Comparison of ENCODE assay signal across 16 mouse cellular contexts in the genomic region with DNA sequence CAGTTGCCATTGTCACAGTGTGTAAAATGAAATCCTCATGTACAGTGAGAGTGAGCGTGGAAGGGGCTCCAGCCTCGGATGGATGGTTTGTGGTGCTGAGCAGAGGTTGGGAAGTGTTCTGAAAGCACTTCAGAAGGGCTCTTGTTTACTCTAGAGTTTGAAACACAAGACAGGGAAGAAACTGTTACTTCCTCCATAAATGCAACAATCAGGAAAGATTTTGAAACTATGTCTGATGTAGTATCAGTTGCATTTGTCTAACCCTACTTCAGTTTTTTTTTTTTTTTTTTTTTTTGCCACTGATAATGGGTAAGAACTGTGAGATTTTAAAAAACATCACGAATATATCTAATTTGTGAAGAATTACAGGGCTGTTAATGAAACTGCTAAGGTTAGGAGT.
"Had no signal": no experiment of that assay in that cellular context is flagged by ENCODE, and none has a peak within 500 bp of the region (broad histone marks: within the 10 kb centered on the region; RNA-seq: fewer than 3 reads in every experiment).

No protein-coding gene starts in this region.

- ATAC-seq: hindbrain, embryonic 16.5 days; inflammation-experienced regulatory T-cells, adult 6 months; intestine, embryonic 15.5 days; intestine, postnatal 0 days had no signal

- DNase-seq: gastrocnemius, postnatal 14 days; gastrocnemius, postnatal 36 days; heart, adult 18-20 months; heart, postnatal 10 days; heart, postnatal 4 days; kidney, adult 18-20 months; kidney, adult 8-10 months; kidney, postnatal 10 days; kidney, postnatal 25 days; kidney, postnatal 4 days; left cerebral cortex, postnatal 4 days; liver had no signal
